Mouse (Mus musculus): ENCODE measurements at regions not wholly inside any gene's neighbourhood (a gene's known extent, or its start where the extent isn't known, plus 50 kb on each side); places are given as distances from the start of the nearest gene placed in this dataset.

GRCm38 (mm10) chr3:148640680-148641101 lies 349.7 kb downstream of the Adgrl2 start:
- TF ChIP-seq CTCF (IDR thresholded peaks at IDR 0.05; ENCODE audit: borderline replicate concordance, extremely low read depth, insufficient read depth, insufficient read length) (no peak), POLR2A (IDR thresholded peaks at IDR 0.05; ENCODE audit: borderline replicate concordance, extremely low read depth, insufficient read depth, insufficient read length, poor library complexity, severe bottlenecking) (no peak)
